Mouse (Mus musculus) bone marrow, adult 2 months (tissue): ENCODE results near the gene F5.

Source experiments
- CTCF ChIP-seq: fragments of 200-500 bp; IDR thresholded peaks from 2 replicates; pipeline ENCODE4 v1.5.1; 2011; ENCODE audit warnings: low read length, control low read depth; ENCODE audit not compliant: control insufficient read depth, insufficient read depth
- POLR2A ChIP-seq: fragments of 200-500 bp; IDR thresholded peaks from 2 replicates; pipeline ENCODE4 v1.6.1; 2011; ENCODE audit warnings: low read depth, mild to moderate bottlenecking, control low read depth, low read length, borderline replicate concordance; ENCODE audit not compliant: control insufficient read depth

DNA sequence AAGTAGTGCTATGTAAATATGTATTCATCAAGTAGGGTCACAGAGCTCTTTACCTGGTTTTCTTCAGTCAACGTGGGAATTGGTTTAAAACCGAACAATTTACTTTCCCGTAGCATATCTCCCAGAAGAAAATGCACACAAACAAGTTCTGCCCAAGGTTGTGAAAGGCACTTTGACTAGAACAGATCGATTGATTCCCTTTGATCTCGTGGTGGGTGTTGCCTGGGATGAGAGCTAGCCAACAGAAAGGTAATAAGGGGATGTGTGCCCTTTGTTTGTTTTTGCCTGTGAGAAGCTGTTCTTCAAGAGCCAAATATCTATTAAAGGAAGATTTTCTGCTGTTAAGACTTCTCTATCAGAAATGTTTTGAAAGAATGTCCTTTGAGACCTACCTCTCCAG is 100.9 kb downstream of the F5 start:
- TF ChIP-seq POLR2A (no peak), CTCF (no peak)
